Mouse (Mus musculus): ENCODE measurements around the gene Jak1. TPM values are rescaled to one million over a fixed set of nuclear protein-coding genes. Genes with fewer than 3 reads are reported as not detected.

Gene Jak1
- 116 and 146 TPM in 2 replicates for total RNA-seq (2017)

DNA sequence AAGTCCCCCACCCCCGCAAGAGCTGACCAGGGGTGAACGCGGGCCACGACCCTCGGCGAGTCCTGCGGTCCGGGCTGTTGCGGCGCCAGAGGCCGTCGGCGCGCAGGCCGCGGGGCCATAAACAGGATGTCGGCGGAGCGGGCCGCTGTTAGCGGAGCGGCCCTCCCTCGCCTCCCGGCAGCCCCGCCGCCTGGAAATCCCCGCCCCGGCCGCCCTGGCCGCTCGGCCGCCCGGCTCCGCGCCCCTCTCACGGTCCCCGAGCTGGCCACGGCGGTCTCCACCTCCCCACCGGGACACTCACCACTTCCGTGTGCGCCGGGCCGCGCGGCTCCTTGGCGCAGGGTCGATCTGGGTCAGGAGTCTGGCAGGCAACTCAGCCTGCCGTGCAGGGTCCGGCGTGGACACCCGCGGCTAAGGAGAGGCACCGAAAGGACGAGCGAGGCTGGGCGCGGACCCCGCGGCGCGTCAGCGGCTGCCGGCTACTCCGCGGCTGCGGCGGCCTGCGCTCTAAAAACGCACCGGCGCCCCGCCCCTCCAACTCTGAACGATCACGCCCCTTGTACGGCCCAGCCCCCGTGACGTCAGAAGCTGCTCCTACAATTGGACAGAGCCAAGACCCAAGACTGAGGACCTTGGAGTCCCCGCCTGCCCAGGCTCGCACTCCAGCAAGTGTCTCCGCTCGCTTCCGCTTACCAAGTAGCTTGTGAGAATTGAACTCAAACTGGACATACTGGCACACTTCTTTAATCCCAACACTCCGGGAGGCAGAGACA is at the start of gene Jak1:
Gene Jak1 (minus strand): TSS at position 542 of the 773 bp plus-strand sequence.
- ATAC-seq (replicated peaks in 1 of 2; ENCODE audit: insufficient read depth in 1 of 2, low FRiP score in 2 of 2, low TSS enrichment in 1 of 2, low read depth in 1 of 2, poor library complexity in 2 of 2, severe bottlenecking in 2 of 2), result peak; percentile 97 to 98

DNA sequence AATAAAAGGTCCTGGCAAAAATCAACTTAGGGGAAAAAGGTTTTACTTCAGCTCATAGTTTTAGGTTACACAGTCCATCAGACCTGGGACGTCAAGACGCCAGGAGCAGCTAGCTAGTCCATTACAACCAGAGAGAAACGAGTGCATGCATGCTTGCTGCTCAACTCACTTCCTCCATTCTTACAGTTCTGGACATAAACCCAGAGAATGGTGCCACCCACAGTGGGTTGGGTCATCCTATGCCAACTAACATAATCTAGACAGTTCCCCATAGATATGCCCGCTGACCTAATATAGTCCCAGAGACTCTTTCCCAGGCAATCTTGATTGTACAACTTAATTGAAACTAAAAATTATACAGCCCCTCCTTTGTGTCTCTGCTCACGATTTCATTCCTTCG is 47.0 kb upstream of the Jak1 start:
- ATAC-seq (replicated peaks in 1 of 2; ENCODE audit: insufficient read depth in 1 of 2, low FRiP score in 2 of 2, low TSS enrichment in 1 of 2, low read depth in 1 of 2, poor library complexity in 2 of 2, severe bottlenecking in 2 of 2), result no peak

DNA sequence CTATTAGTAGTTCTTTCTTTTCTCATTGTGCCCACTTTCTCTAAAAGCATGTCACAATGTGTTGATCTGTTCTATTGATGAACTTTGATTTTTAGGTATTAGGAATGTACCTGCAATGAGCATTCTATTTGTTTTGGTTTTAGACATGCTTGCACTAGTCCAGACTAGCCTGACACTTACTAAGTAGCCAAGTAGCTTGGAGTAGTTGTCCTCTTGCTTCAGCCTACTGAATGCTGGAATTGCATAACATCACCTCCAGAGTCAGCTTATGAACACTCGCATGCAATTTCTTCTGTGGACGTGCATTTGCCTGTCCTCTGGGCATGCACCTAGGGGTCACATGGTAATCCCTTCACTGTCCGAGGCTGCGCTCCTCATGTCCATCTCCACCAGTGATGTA is 43.1 kb upstream of the Jak1 start:
- ATAC-seq (replicated peaks in 1 of 2; ENCODE audit: insufficient read depth in 1 of 2, low FRiP score in 2 of 2, low TSS enrichment in 1 of 2, low read depth in 1 of 2, poor library complexity in 2 of 2, severe bottlenecking in 2 of 2), result no peak

DNA sequence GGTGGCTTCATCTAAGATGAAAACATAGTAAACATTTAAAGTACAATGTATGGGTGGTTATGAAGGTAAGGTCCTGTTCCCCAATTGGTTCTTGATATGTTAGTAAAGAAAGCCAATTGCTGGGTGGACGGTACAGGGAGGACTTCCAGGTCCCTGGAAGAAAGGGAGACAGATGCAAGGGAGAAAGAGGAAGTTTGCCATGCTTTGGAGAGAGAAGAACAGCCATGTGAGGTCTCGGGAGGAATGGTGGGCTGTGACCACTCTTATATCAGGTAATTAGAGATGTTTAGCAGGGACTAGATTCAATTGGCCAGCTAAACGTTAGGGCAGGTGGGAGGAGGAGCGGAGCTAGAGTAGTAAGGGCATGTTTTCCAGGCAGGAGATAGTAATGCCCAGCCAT is 42.2 kb upstream of the Jak1 start:
- 0 out of 4 replicates have a peak, but pooled peaks of 1 of the 2 experiments have one; percentile 22 for ATAC-seq (replicated peaks in 1 of 2; ENCODE audit: insufficient read depth in 1 of 2, low FRiP score in 2 of 2, low TSS enrichment in 1 of 2, low read depth in 1 of 2, poor library complexity in 2 of 2, severe bottlenecking in 2 of 2)

DNA sequence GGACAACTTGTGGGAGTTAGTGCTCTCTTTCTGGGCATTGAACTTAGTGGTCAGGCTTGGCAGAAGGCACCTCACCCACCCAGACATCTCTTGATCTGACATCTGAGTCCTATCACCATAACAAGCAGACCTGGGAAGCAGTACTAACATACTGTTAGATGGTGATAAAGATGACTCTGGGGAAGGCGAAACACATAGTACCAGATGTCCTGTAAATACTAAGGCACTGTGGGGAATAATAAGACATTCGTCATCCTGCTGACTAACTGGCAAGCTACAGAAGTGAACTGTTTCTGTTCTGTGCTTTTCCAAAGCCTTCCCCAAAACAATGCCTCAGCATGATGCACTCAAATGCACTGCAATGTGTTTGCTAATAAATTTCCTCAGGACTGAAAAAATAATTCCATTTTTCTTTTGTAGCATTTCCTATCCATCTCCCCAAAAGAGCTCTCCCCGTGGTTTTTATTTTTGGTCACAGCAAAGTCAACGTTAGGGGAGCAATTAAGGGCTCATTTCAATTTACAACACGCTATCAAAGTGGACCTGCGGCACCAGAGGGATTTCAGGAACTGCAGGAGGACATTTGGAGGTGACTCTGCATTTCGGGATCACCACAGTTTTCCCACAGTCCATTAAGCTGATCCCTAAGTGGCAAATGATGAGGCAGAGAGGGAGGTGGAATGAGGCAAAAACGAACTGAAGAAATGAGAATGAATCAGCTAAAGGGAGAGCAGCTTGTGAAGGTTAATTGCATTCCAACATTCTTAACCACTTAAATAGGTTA is 41.2 kb upstream of the Jak1 start:
- ATAC-seq (replicated peaks in 1 of 2; ENCODE audit: insufficient read depth in 1 of 2, low FRiP score in 2 of 2, low TSS enrichment in 1 of 2, low read depth in 1 of 2, poor library complexity in 2 of 2, severe bottlenecking in 2 of 2), result no peak

DNA sequence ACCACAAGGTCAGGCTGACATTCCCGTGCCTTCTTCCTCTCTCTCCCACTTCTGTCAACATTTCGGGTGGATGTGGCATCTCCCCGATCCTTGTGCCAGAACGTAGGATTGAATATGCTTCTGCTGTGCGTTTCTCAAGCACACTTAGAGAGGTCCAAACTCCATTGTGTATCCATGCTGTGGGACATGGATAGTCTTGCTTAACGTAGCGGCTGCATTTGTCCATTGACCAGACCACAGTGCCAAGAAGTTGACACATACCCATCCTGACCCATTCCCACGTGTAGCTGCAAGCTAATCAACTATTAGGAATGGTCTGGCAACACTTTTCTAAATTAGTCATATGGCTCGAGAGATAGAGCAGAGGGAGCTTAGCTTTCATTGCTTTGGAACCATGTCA is 40.0 kb upstream of the Jak1 start:
- no peak for ATAC-seq (replicated peaks in 1 of 2; ENCODE audit: insufficient read depth in 1 of 2, low FRiP score in 2 of 2, low TSS enrichment in 1 of 2, low read depth in 1 of 2, poor library complexity in 2 of 2, severe bottlenecking in 2 of 2)

DNA sequence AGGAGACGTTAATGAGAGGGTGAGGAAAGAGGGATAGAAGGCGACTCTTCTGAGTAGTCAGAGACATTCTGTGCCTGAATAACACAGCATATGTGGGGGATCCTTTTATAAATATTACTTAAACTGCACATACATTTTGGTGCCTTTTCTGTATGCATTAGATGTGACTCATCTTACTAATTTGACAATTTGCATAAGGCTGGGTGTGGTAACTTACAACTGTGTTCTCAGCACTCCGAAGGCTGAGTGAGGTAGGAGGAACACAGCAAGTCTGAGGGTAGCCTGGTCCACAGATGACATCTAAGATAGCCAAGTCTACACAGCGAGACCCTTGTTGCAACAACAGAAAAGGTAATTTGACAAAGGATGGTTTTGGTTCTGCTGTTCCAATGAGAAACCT is 39.0 kb upstream of the Jak1 start:
- ATAC-seq (replicated peaks in 1 of 2; ENCODE audit: insufficient read depth in 1 of 2, low FRiP score in 2 of 2, low TSS enrichment in 1 of 2, low read depth in 1 of 2, poor library complexity in 2 of 2, severe bottlenecking in 2 of 2), result no peak

DNA sequence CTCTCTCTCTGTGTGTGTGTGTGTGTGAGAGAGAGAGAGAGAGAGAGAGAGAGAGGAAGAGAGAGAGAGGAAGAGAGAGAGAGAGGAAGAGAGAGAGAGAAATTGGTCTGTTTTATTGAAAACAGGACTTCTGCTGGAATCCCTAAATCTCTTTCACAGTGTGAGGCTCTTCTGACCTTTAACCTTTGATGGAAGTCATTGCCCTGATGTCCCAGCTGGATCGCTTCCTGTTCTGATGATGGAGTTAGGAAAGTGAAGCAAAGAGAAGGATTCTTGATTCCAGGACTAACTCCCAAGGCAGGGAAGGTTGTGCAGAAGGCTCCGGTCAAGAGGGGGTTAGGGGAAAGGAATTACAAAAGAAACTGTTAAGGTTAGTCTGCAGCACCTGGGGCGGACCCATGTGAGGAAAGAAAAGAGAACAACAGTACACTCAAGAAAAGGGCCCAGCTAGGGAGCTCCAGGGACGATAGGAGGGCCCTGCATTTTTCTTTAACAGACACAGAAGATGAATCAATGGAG is 35.4 kb upstream of the Jak1 start:
- ATAC-seq (replicated peaks in 1 of 2; ENCODE audit: insufficient read depth in 1 of 2, low FRiP score in 2 of 2, low TSS enrichment in 1 of 2, low read depth in 1 of 2, poor library complexity in 2 of 2, severe bottlenecking in 2 of 2), result no peak

DNA sequence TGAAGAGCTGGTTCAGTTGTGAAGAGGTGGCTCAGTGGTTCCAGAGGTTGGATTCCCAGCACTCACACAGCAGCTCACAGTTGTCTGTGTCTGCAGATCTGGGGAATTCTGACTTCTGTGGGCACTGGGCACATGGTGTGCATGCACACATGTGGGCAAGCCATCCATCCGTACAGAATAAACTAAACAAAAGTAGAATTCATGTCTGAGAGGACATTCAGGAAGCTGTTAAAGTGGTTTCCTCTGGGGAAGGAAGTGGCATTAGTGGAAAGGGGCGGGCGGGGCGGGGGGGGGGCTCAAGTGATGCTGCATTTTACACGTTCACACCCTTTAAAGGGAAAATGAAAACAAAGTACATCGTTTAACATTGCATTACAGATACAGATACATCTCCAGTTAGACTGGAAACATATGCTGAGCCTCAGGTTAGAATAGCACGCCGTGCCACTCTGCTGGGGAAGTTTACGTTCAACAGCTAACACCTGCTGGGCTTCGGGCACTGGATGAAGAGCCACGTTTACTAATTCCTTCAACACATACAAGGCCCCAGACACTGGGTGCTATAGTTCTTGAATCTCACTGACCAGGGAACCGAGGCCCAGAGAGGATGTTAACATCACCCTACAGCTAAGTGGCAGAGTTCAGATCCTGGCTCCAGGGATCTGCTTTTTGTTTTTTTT is 33.4 kb upstream of the Jak1 start:
- peak; percentile 56 to 70 for ATAC-seq (replicated peaks in 1 of 2; ENCODE audit: insufficient read depth in 1 of 2, low FRiP score in 2 of 2, low TSS enrichment in 1 of 2, low read depth in 1 of 2, poor library complexity in 2 of 2, severe bottlenecking in 2 of 2)

DNA sequence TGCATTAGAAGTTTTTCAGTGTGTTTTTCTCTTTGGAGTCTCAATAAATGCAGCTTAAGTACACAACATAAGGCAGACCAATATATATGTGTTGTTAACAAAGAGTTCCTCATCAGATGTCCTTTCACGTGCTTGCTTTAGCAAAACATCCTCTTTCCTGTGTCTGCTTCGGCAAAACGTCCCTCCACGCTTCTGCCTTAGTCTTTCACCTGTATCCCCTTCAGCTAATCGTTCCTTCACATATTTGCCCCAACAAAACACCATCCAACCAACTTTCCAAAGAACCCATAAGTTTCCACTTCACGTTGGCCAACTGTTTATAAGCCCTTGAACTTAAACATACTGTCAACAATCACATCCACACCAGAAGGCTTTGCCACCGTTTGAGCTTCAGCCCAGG is 31.8 kb upstream of the Jak1 start:
- ATAC-seq (replicated peaks in 1 of 2; ENCODE audit: insufficient read depth in 1 of 2, low FRiP score in 2 of 2, low TSS enrichment in 1 of 2, low read depth in 1 of 2, poor library complexity in 2 of 2, severe bottlenecking in 2 of 2), result no peak

DNA sequence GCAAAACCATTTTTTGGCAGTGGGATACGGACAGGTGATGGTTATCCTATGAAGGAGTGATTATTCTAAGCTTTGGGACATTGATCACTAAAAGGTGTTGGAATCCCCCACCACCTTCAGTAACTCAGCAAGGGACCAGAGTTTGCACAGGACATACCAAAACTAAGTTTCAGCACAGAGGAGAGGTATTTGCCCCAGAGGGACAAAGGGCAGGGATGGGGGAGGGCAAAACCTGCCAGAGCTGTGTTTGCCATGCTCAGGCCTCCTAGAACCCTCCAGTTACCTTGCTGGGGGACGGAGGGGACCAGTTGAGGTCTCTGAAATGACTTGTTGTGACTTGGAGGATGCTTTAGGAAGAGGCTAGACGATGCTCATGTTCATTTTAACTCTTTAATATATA is 30.7 kb upstream of the Jak1 start:
- ATAC-seq (replicated peaks in 1 of 2; ENCODE audit: insufficient read depth in 1 of 2, low FRiP score in 2 of 2, low TSS enrichment in 1 of 2, low read depth in 1 of 2, poor library complexity in 2 of 2, severe bottlenecking in 2 of 2), result no peak

DNA sequence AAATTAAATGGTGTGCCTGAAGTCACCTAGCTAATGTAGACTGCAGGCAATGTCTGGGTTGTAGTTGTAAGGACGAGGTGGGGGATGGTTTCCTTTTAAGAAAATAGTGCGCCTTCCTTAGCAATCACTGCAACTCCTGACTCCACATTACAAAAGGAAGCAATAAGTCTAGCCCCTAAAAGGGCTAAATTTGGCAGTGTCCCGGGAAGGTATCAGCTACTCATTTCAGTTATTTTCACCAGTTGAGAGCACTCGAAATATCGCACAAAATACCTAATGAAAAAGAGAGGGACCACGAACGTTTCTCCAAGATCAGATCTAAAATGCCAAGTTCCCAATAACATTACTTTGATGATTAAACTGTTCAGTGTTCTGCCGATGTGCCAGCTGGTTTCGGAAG is 28.6 kb upstream of the Jak1 start:
- no peak for ATAC-seq (replicated peaks in 1 of 2; ENCODE audit: insufficient read depth in 1 of 2, low FRiP score in 2 of 2, low TSS enrichment in 1 of 2, low read depth in 1 of 2, poor library complexity in 2 of 2, severe bottlenecking in 2 of 2)

DNA sequence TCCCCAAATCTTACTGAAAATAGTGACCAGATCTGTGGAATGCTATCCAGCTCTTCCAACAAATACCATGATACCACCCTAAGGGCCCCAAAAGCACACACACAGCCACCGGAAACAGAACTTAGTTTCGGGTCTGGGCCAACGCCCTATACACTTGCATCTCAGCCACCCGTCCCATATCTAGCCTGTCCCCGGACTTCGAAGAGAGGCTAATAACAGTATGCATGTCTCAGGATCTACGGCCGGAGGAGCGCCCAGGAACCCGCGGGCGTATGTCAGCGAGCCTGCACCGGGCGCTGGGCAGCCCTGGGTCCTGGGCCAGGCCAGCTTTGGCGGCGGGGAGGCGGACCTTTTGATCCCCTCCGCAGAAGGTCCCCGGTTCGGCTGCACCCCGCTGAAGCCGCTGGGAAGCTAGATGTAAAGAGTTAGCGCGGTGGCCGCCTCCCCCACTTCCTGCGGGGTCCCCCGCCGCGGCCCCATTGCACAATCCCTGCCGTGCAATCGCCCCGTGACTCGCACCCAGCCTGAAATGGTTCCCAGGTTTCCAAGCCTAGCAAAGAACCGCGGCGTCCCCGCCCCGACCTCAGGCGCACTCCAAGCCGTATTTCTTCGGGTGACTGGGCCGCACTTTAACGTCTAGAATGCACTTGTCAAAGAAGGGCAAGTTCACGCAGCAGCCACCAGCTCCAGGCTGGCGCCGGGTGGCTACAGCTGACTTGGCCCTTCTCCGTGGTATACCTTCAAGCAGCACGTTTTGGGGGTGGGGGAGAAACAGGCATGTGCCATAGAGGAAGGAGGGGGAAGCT is 27.9 kb upstream of the Jak1 start:
- ATAC-seq (replicated peaks in 1 of 2; ENCODE audit: insufficient read depth in 1 of 2, low FRiP score in 2 of 2, low TSS enrichment in 1 of 2, low read depth in 1 of 2, poor library complexity in 2 of 2, severe bottlenecking in 2 of 2), result peak; percentile 42 to 74

DNA sequence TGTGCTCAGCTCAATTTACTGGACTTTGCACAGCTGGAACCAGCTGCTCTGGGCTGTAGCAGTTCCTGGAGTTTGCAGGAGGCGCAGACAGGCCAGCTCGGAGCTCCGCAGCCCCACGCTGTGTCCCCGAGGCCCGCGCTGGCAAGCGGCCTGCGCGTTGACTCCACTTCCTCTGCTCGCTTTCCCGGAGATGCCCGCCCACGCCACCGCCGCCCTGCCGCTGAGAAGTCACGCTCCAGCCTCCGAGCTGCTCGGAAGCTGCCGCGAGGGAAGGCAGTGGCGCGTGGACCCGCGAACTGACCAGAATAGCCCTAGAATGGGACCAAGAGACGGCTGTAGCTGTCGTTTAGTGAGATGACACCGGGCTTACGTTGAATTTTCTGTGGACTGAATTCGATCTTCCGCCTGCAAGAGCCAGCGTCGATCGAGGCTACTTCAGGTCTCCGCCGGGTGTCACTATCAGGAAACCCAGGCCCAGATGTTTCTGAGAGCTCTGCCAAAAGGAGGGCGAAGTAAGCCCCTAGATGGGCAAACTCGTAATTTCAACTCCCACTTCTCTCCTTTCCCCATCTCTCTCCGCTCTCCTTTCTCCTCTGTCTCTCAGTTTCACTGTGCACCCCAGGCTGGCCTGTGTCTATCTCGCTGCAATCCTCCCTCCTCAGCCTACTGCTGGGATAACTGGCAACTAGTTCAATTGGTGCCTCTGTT is 27.1 kb upstream of the Jak1 start:
- peak; percentile 82 to 86 for ATAC-seq (replicated peaks in 1 of 2; ENCODE audit: insufficient read depth in 1 of 2, low FRiP score in 2 of 2, low TSS enrichment in 1 of 2, low read depth in 1 of 2, poor library complexity in 2 of 2, severe bottlenecking in 2 of 2)

DNA sequence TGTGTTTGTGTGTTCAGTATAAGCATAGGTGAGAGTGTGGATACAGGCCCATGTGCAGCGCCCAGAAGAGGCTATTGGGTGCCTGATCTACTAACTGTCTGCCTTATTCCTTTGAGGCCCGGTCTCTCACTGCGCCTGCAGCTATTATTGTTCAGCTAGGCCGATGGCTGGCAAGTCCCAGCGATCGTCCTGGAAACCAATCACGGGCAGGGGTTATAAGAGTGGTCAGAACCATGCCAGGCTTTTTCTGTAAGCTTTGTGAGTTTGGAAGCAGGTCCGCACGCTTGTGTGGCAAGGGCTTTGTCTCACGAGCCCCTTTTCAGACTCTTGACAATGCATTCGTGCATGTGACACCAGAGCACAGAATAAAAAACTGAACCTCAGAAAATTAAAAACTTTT is 23.2 kb upstream of the Jak1 start:
- ATAC-seq (replicated peaks in 1 of 2; ENCODE audit: insufficient read depth in 1 of 2, low FRiP score in 2 of 2, low TSS enrichment in 1 of 2, low read depth in 1 of 2, poor library complexity in 2 of 2, severe bottlenecking in 2 of 2), result no peak

DNA sequence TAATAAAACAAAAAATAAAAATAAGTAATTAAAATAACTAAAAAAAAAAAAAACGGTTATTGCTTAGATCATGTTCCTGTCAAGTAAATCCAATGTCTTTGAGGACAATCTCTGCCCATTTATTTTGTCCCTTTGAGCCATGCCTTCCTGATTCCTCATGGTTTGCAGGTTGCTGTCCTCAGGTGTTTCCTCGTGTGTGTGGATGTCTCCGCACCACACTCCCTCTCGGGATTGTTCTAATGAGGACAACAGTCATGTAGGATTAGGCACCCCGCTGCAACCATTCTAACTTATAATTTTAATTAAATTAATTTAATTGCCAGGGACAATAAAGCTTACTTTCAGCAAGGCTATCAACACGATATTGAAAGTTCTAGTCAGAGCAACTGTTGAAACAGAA is 21.5 kb upstream of the Jak1 start:
- ATAC-seq (replicated peaks in 1 of 2; ENCODE audit: insufficient read depth in 1 of 2, low FRiP score in 2 of 2, low TSS enrichment in 1 of 2, low read depth in 1 of 2, poor library complexity in 2 of 2, severe bottlenecking in 2 of 2), result no peak

All from hematopoietic stem cell, adult 5-6 weeks (primary cell).